Mouse (Mus musculus) adrenal gland, adult 8-10 months (tissue): Measurements from ENCODE around the gene Traf3ip3. TPM values are rescaled to one million over a fixed set of nuclear protein-coding genes. Genes with fewer than 3 reads are reported as not detected.

ENCODE experiments used
- total RNA-seq, 4 experiments: library from RNA; stranded (reverse); gene quantifications; 2 replicates each; pipeline ENCODE4 v1.2.4; 2022

The Traf3ip3 gene
- total RNA-seq, 4 experiments from 2014 or later, result 1.6 to 3.9 (median 2.7) TPM

Other genes starting within 250 kb of the Traf3ip3 start
- gene Syt14, start 165.9 kb downstream of the Traf3ip3 start, total RNA-seq, result 10 to 100 TPM; 12.0 to 15.9 (median 14.8) TPM
- 10 to 100 TPM; 16.7 to 24.1 (median 20.8) TPM for gene Diexf, start 71.4 kb downstream of the Traf3ip3 start, total RNA-seq
- under 1 TPM; 0.15 to 0.49 (median 0.26) TPM for gene Irf6, start 48.6 kb downstream of the Traf3ip3 start, total RNA-seq
- 1 to 10 TPM; 2.2 to 3.2 (median 3.0) TPM for gene A130010J15Rik, start 33.7 kb downstream of the Traf3ip3 start, total RNA-seq
- 1 to 10 TPM; 1.2 to 2.7 (median 1.5) TPM for gene Lamb3, start 6.0 kb upstream of the Traf3ip3 start, total RNA-seq
- 10 to 100 TPM; 58.1 to 94.0 (median 71.6) TPM for gene Hsd11b1, start 62.4 kb upstream of the Traf3ip3 start, total RNA-seq
- gene G0s2, start 71.5 kb upstream of the Traf3ip3 start, total RNA-seq, result 10 to 100 TPM; 48.8 to 85.1 (median 74.4) TPM
- under 1 TPM in 3 of 4 experiments, not detected in 1; 0.12 to 0.49 (median 0.35) TPM for gene Camk1g, start 168.6 kb upstream of the Traf3ip3 start, total RNA-seq